Mouse (Mus musculus): ENCODE measurements around the gene Cdx2. TPM values are rescaled to one million over a fixed set of nuclear protein-coding genes. Genes with fewer than 3 reads are reported as not detected.

The Cdx2 gene
- polyA plus RNA-seq (2012): 0.03 TPM in 1 of 2 replicates, not detected in the other

GRCm38 (mm10) chr5:147306638-147307397, at the start of gene Cdx2:
Cdx2 (minus strand) TSS chr5:147307270.
- TF ChIP-seq TAL1 (IDR thresholded peaks at IDR 0.05; ENCODE audit: low read length) (no peak), GATA1 (IDR thresholded peaks at IDR 0.05; ENCODE audit: low read length) (no peak)
- Histone ChIP-seq H3K4me1 (ENCODE audit: control insufficient read depth) (no peaks in the 10 kb centered on the region), H3K27me3 (ENCODE audit: control insufficient read depth) (peaks cover 98% of the 10 kb centered on the region), H3K9me3 (ENCODE audit: control insufficient read depth, low read length) (no peaks in the 10 kb centered on the region; the same call in 1 of the 2 replicates), H3K4me3 (replicated peaks) (no peak within 1 kb of the TSS), H3K36me3 (ENCODE audit: control insufficient read depth) (no peaks in the 10 kb centered on the region)

GRCm38 (mm10) chr5:147356260-147357055, 49.4 kb upstream of the Cdx2 start:
- Histone ChIP-seq H3K27me3 (ENCODE audit: control insufficient read depth) (no peaks in the 10 kb centered on the region), H3K4me1 (ENCODE audit: control insufficient read depth) (no peaks in the 10 kb centered on the region), H3K4me3 (replicated peaks) (no peak overlapping the region), H3K9me3 (ENCODE audit: control insufficient read depth, low read length) (no peaks in the 10 kb centered on the region), H3K36me3 (ENCODE audit: control insufficient read depth) (no peaks in the 10 kb centered on the region)
- TF ChIP-seq GATA1 (IDR thresholded peaks at IDR 0.05; ENCODE audit: low read length): no peak
- TF ChIP-seq TAL1 (IDR thresholded peaks at IDR 0.05; ENCODE audit: low read length): no peak

GRCm38 (mm10) chr5:147355788-147356187, 48.7 kb upstream of the Cdx2 start:
- Histone ChIP-seq H3K4me1 (ENCODE audit: control insufficient read depth) (no peaks in the 10 kb centered on the region), H3K36me3 (ENCODE audit: control insufficient read depth) (no peaks in the 10 kb centered on the region), H3K9me3 (ENCODE audit: control insufficient read depth, low read length) (no peaks in the 10 kb centered on the region), H3K4me3 (replicated peaks) (no peak overlapping the region), H3K27me3 (ENCODE audit: control insufficient read depth) (no peaks in the 10 kb centered on the region)
- TF ChIP-seq GATA1 (IDR thresholded peaks at IDR 0.05; ENCODE audit: low read length) (no peak), TAL1 (IDR thresholded peaks at IDR 0.05; ENCODE audit: low read length) (no peak)

DNA sequence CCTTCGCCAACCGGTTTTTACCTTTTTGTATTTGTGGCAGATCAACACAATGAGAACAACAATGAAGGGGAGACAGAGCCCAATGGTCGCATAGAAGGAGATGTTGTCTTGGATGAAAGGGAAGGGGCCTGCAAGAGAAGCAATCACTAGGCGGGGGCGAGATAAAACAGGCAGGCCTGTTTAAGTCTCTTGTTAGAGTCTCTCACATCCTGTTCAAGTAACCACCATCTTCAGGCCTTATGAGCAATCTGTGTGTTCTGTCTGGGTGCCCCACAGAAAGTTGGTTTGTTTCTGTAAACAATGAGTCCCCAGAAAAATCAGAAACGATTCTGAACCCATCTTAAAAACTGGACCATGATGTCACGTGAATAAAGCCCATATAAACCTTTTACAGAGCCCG, 47.9 kb upstream of the Cdx2 start:
- Histone ChIP-seq H3K27me3 (ENCODE audit: control insufficient read depth) (no peaks in the 10 kb centered on the region), H3K4me1 (ENCODE audit: control insufficient read depth) (no peaks in the 10 kb centered on the region), H3K9me3 (ENCODE audit: control insufficient read depth, low read length) (no peaks in the 10 kb centered on the region), H3K36me3 (ENCODE audit: control insufficient read depth) (no peaks in the 10 kb centered on the region), H3K4me3 (replicated peaks) (no peak overlapping the region)
- TF ChIP-seq GATA1 (IDR thresholded peaks at IDR 0.05; ENCODE audit: low read length): no peak
- TF ChIP-seq TAL1 (IDR thresholded peaks at IDR 0.05; ENCODE audit: low read length): no peak

DNA sequence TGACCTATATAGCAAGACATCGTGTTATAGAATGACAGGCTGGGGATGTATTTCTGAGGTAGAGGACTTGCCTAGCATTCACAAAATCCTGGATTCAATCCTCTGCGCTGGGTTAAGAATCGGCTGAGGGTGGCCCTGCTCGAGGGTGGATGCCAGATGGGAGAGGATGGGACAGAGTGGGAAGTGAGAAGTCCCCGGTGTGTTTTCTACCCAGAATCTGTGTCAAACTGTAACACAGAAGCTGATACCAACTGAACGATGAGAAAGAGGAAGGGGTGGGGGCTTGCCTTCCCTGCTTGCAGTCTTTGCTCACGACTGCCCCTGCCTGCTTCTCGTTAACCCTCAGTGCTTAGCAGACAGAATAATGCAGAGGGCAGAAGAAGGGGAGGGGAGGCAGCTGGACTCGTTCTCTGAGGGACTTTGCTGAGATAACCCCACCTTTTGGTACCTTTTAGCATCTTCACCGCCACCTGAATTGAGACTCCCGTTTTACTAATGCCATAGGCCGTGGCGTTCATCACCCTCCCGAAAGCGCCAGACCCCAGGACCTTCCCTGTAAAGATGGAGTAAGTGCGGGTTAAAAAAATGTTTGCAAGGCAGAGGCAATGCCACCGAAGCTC, 47.2 kb upstream of the Cdx2 start:
- no peak for TF ChIP-seq TAL1 (IDR thresholded peaks at IDR 0.05; ENCODE audit: low read length)
- TF ChIP-seq GATA1 (IDR thresholded peaks at IDR 0.05; ENCODE audit: low read length): no peak
- H3K36me3 ChIP-seq (ENCODE audit: control insufficient read depth): no peaks in the 10 kb centered on the region
- H3K27me3 ChIP-seq (ENCODE audit: control insufficient read depth): no peaks in the 10 kb centered on the region
- no peaks in the 10 kb centered on the region for H3K4me1 ChIP-seq (ENCODE audit: control insufficient read depth)
- no peaks in the 10 kb centered on the region for H3K9me3 ChIP-seq (ENCODE audit: control insufficient read depth, low read length)
- H3K4me3 ChIP-seq (replicated peaks): no peak overlapping the region

GRCm38 (mm10) chr5:147351931-147352330, 44.9 kb upstream of the Cdx2 start:
- H3K36me3 ChIP-seq (ENCODE audit: control insufficient read depth): no peaks in the 10 kb centered on the region
- TF ChIP-seq GATA1 (IDR thresholded peaks at IDR 0.05; ENCODE audit: low read length) (no peak), TAL1 (IDR thresholded peaks at IDR 0.05; ENCODE audit: low read length) (no peak)
- no peak overlapping the region for H3K4me3 ChIP-seq (replicated peaks)

DNA sequence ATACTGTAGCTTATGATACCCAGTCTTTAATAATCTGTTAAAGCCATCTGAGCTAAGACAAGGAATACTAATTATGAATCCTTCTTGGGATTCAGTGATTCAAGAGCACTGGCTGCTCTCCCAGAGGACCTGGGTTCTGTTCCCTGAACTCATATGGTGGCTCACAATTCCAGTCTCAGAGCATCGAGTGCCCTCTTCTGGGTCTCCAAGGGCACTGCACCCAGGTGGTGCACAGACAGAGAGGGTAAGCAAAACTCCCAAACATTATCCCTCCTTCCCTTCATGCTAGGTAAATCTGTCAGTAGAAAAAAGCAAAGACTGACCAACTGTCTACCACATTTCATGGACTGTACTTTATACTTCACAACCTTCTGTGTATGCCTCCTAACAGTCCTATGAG, 38.9 kb upstream of the Cdx2 start:
- H3K4me3 ChIP-seq (replicated peaks): no peak overlapping the region
- TF ChIP-seq GATA1 (IDR thresholded peaks at IDR 0.05; ENCODE audit: low read length): no peak
- TF ChIP-seq TAL1 (IDR thresholded peaks at IDR 0.05; ENCODE audit: low read length): no peak
- no peaks in the 10 kb centered on the region for H3K9me3 ChIP-seq (ENCODE audit: control insufficient read depth, low read length)
- no peaks in the 10 kb centered on the region for H3K4me1 ChIP-seq (ENCODE audit: control insufficient read depth)
- no peaks in the 10 kb centered on the region for H3K27me3 ChIP-seq (ENCODE audit: control insufficient read depth)
- no peaks in the 10 kb centered on the region for H3K36me3 ChIP-seq (ENCODE audit: control insufficient read depth)

More at GRCm38 (mm10) chr5:147351931-147352330, 44.9 kb upstream of the Cdx2 start:
- no peaks in the 10 kb centered on the region for H3K9me3 ChIP-seq (ENCODE audit: control insufficient read depth, low read length)
- H3K27me3 ChIP-seq (ENCODE audit: control insufficient read depth): no peaks in the 10 kb centered on the region
- no peaks in the 10 kb centered on the region for H3K4me1 ChIP-seq (ENCODE audit: control insufficient read depth)

GRCm38 (mm10) chr5:147343904-147344303, 36.8 kb upstream of the Cdx2 start:
- no peaks in the 10 kb centered on the region for H3K36me3 ChIP-seq (ENCODE audit: control insufficient read depth)
- H3K27me3 ChIP-seq (ENCODE audit: control insufficient read depth): no peaks in the 10 kb centered on the region
- TF ChIP-seq GATA1 (IDR thresholded peaks at IDR 0.05; ENCODE audit: low read length): no peak
- no peak for TF ChIP-seq TAL1 (IDR thresholded peaks at IDR 0.05; ENCODE audit: low read length)
- no peaks in the 10 kb centered on the region for H3K4me1 ChIP-seq (ENCODE audit: control insufficient read depth)
- H3K9me3 ChIP-seq (ENCODE audit: control insufficient read depth, low read length): no peaks in the 10 kb centered on the region
- H3K4me3 ChIP-seq (replicated peaks): no peak overlapping the region

- TF ChIP-seq TAL1 (IDR thresholded peaks at IDR 0.05; ENCODE audit: low read length): no peak
- no peak for TF ChIP-seq GATA1 (IDR thresholded peaks at IDR 0.05; ENCODE audit: low read length)
- no peaks in the 10 kb centered on the region for H3K9me3 ChIP-seq (ENCODE audit: control insufficient read depth, low read length)
- H3K4me1 ChIP-seq (ENCODE audit: control insufficient read depth): no peaks in the 10 kb centered on the region
- H3K4me3 ChIP-seq (replicated peaks): no peak overlapping the region
- no peaks in the 10 kb centered on the region for H3K27me3 ChIP-seq (ENCODE audit: control insufficient read depth)
- H3K36me3 ChIP-seq (ENCODE audit: control insufficient read depth): no peaks in the 10 kb centered on the region
Observed at GRCm38 (mm10) chr5:147342901-147343300, 35.8 kb upstream of the Cdx2 start.

Data from erythroblast, embryonic 14.5 days (primary cell).